In the genomic region with DNA sequence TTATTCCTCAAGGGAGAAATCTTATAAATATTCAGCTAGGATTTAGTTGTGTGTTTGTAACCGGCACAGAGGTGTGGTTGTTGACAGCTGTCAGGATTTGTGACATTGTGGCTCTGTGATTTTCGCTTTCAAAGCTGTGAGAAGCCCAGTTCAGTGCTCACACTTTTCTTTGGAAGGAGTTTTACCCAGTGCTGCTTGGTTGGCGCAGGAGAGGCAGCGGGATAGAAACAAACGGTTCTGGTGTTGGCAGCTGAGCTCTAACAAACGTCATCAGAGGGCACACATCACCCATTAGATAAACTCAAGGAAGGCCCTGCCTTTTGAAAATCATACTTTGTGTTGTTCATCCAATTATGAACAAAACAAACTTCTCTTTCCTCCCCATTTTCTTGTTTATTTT, we compare ENCODE assay signal across 12 mouse cellular contexts.
"Had no signal": no experiment of that assay in that cellular context is flagged by ENCODE, and none has a peak within 500 bp of the region (broad histone marks: within the 10 kb centered on the region; RNA-seq: fewer than 3 reads in every experiment).

No protein-coding gene starts in this region.

- H3K27ac ChIP-seq: kidney, embryonic 15.5 days; left cerebral cortex, adult 2 months; liver, embryonic 13.5 days had no signal

- H3K4me2 ChIP-seq: kidney, embryonic 15.5 days; liver, embryonic 13.5 days; midbrain, embryonic 11.5 days had no signal

- H3K4me3 ChIP-seq: kidney, embryonic 15.5 days; left cerebral cortex, adult 2 months; liver, embryonic 13.5 days had no signal

- H3K9me3 ChIP-seq: kidney, embryonic 15.5 days had no signal

- H3K27me3 ChIP-seq: kidney, embryonic 15.5 days; liver, embryonic 13.5 days had no signal

- H3K9ac ChIP-seq: kidney, embryonic 15.5 days; liver, embryonic 13.5 days had no signal

- H3K36me3 ChIP-seq: kidney, embryonic 15.5 days; liver, embryonic 13.5 days had no signal

- DNase-seq: kidney, postnatal 10 days; kidney, postnatal 36 days; layer of hippocampus, postnatal 36 days; liver, embryonic 13.5 days; lung, adult 2 months; lung, postnatal 14 days; lung, postnatal 4 days; midbrain, embryonic 14.5 days; thymus, postnatal 36 days had no signal

- H3K4me1 ChIP-seq: kidney, embryonic 15.5 days; liver, embryonic 13.5 days had no signal
